In the genomic region with DNA sequence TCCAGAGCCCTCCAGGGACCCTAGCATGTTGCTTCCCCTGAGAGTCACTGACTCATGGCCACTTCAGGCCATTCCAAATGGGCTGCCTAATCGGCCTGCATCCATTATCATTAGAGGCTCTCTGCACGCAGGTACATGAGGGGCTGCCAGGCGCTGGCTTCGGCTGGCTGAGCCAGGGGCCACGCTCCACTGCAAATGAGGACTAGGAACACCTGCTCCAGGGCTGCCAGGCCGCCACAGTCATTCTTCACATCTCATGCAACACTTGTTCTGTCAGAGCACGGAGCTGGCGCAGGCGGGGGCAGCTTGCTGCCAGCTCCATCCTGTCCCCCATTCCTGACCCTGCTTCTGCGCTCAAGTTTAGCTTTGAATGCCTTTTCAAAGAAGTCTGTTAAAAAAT, we compare ENCODE assay signal across 16 mouse cellular contexts.
DNase-seq lines count a peak whose midpoint lies in the region; ATAC-seq and TF ChIP-seq lines count a peak whose summit lies in the region.
"Had no signal": no experiment of that assay in that cellular context is flagged by ENCODE, and none has a peak within 500 bp of the region (broad histone marks: within the 10 kb centered on the region; RNA-seq: fewer than 3 reads in every experiment).

No protein-coding gene starts in this region.

- H3K27me3 ChIP-seq in embryonic facial prominence, embryonic 10.5 days (replicated peaks; ENCODE audit: low read depth, poor library complexity, severe bottlenecking) = peaks cover 17% of the 10 kb centered on the region
- no peaks in the 10 kb centered on the region for H3K27me3 ChIP-seq in kidney, adult 2 months (replicated peaks; ENCODE audit: control insufficient read depth, insufficient read depth, low read length)
- no peaks in the 10 kb centered on the region; the same call in 1 of the 2 replicates for H3K27me3 ChIP-seq in liver, embryonic 12.5 days (replicated peaks)
- H3K27me3 ChIP-seq: embryonic facial prominence, embryonic 12.5 days; forebrain, embryonic 15.5 days; liver, embryonic 13.5 days; midbrain, embryonic 12.5 days; stomach, embryonic 15.5 days had no signal

- no peak for TF ChIP-seq CTCF in kidney, adult 2 months (conservative IDR thresholded peaks at IDR 0.05; ENCODE audit: insufficient read depth, insufficient read length, low read depth, low read length)

- H3K27ac ChIP-seq in embryonic facial prominence, embryonic 10.5 days (replicated peaks) = peak overlapping the region; percentile 51; the same call in 1 of the 2 replicates
- no peak overlapping the region for H3K27ac ChIP-seq in kidney, adult 2 months (ENCODE audit: insufficient read depth, low read depth, low read length)
- no peak overlapping the region for H3K27ac ChIP-seq in liver, embryonic 12.5 days
- H3K27ac ChIP-seq: embryonic facial prominence, embryonic 12.5 days; forebrain, embryonic 15.5 days; liver, embryonic 13.5 days; midbrain, embryonic 12.5 days; stomach, embryonic 15.5 days had no signal

- no peaks in the 10 kb centered on the region for H3K9me3 ChIP-seq in embryonic facial prominence, embryonic 10.5 days
- H3K9me3 ChIP-seq in liver, embryonic 12.5 days (replicated peaks) = no peaks in the 10 kb centered on the region
- H3K9me3 ChIP-seq: embryonic facial prominence, embryonic 12.5 days; forebrain, embryonic 15.5 days; liver, embryonic 13.5 days; midbrain, embryonic 12.5 days; stomach, embryonic 15.5 days had no signal

- intact Hi-C loops in gastrocnemius, postnatal 14 days (cut with DNase I; ENCODE audit: low total_unique reads) = no loop called here

- H3K4me1 ChIP-seq in embryonic facial prominence, embryonic 10.5 days = peaks cover 42% of the 10 kb centered on the region
- no peaks in the 10 kb centered on the region for H3K4me1 ChIP-seq in kidney, adult 2 months (ENCODE audit: control insufficient read depth, insufficient read depth, low read length)
- H3K4me1 ChIP-seq in liver, embryonic 12.5 days = no peaks in the 10 kb centered on the region
- H3K4me1 ChIP-seq: liver, embryonic 13.5 days; midbrain, embryonic 12.5 days; stomach, embryonic 15.5 days had no signal

- no peak for ATAC-seq in liver, embryonic 12.5 days
- ATAC-seq: forebrain, embryonic 15.5 days; intestine, embryonic 16.5 days had no signal

- no peak overlapping the region for H3K9ac ChIP-seq in liver, embryonic 12.5 days
- H3K9ac ChIP-seq: embryonic facial prominence, embryonic 12.5 days; forebrain, embryonic 15.5 days; liver, embryonic 13.5 days; midbrain, embryonic 12.5 days; stomach, embryonic 15.5 days had no signal

- no peaks in the 10 kb centered on the region for H3K36me3 ChIP-seq in embryonic facial prominence, embryonic 10.5 days (replicated peaks)
- H3K36me3 ChIP-seq in kidney, adult 2 months (ENCODE audit: control insufficient read depth, insufficient read depth, low read length) = no peaks in the 10 kb centered on the region
- no peaks in the 10 kb centered on the region for H3K36me3 ChIP-seq in liver, embryonic 12.5 days
- H3K36me3 ChIP-seq: embryonic facial prominence, embryonic 12.5 days; forebrain, embryonic 15.5 days; liver, embryonic 13.5 days; midbrain, embryonic 12.5 days; stomach, embryonic 15.5 days had no signal

- WGBS in embryonic facial prominence, embryonic 10.5 days = 84% methylated on average over 10 of the region's 10 CpGs
- WGBS in kidney, adult 2 months = 37% methylated on average over 10 of the region's 10 CpGs
- WGBS in liver, embryonic 12.5 days (ENCODE audit: insufficient replicate concordance) = 66% methylated on average over 10 of the region's 10 CpGs

- peak; percentile 5 for DNase-seq in gastrocnemius, postnatal 14 days
- DNase-seq in gastrocnemius, postnatal 10 days = no peak
- DNase-seq in embryonic facial prominence, embryonic 10.5 days (ENCODE audit: low spot score) = no peak
- DNase-seq in kidney, adult 2 months = peak; percentile 42
- peak; percentile 59 to 76 for DNase-seq in kidney, postnatal 4 days
- no peak for DNase-seq in liver
- no peak for DNase-seq in right cerebral cortex, postnatal 4 days
- DNase-seq: B cell, adult 2 months; cerebellum, adult 8-10 months; liver, embryonic 13.5 days had no signal

- no peak overlapping the region for H3K4me2 ChIP-seq in liver, embryonic 12.5 days
- H3K4me2 ChIP-seq: embryonic facial prominence, embryonic 12.5 days; forebrain, embryonic 15.5 days; liver, embryonic 13.5 days; midbrain, embryonic 12.5 days; stomach, embryonic 15.5 days had no signal

- no peak overlapping the region for H3K4me3 ChIP-seq in embryonic facial prominence, embryonic 10.5 days
- H3K4me3 ChIP-seq in kidney, adult 2 months (ENCODE audit: insufficient read depth, low read depth, low read length) = no peak overlapping the region
- no peak overlapping the region for H3K4me3 ChIP-seq in liver, embryonic 12.5 days
- H3K4me3 ChIP-seq: embryonic facial prominence, embryonic 12.5 days; forebrain, embryonic 15.5 days; liver, embryonic 13.5 days; midbrain, embryonic 12.5 days; stomach, embryonic 15.5 days had no signal

- no peak for TF ChIP-seq POLR2A in kidney, adult 2 months (IDR thresholded peaks at IDR 0.05; ENCODE audit: low read depth, low read length)

Comparison
In these comparisons a context has a peak if more than half of its experiments do, and no peak if none do; other contexts are left out.
1. DNase-seq: peak in gastrocnemius, postnatal 14 days (single experiment), kidney, adult 2 months (single experiment) and kidney, postnatal 4 days (2 of 2); none in gastrocnemius, postnatal 10 days (single experiment), embryonic facial prominence, embryonic 10.5 days (single experiment), liver (single experiment) and right cerebral cortex, postnatal 4 days (single experiment).